Mouse (Mus musculus) right cerebral cortex, postnatal 4 days (tissue): ENCODE measurements around the gene Lonp2.
A peak's percentile ranks its signal among the peaks of the same experiment; 100 is the strongest.

ENCODE experiments used
- DNase-seq: peaks from one replicate; pipeline ENCODE4 v3.0.0-alpha.2; 2022

Lonp2 gene

DNA sequence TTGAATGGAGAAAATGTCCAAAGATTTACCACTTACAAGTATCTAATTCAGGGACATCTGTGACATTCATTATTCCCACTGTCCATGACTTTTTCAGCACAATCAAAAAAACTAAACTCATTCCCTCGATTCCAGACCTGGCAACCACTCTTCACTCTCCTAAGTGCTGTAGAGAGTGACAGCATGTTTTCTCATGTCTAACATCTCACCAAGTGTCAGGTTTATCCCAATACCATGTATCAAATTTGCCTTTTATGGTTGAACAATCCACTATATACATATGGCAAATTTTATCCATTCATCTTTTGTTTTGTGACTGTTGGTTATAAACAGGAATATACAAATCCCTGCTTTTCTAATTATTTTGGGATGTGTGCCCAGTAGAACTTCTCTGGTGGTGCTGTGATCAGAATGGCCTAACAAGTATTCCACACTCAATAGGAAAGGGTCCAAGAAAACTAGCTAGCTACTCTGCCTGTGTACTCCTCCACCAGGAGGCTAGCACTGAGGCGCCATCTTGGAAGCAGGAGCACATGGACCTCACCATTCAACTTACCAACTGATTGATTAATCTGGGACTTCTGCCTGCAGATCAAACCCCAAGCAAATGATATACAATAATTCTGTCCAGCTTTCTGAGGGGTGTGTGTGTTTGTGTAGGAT, 94.6 kb downstream of the Lonp2 start:
- no peak for DNase-seq

DNA sequence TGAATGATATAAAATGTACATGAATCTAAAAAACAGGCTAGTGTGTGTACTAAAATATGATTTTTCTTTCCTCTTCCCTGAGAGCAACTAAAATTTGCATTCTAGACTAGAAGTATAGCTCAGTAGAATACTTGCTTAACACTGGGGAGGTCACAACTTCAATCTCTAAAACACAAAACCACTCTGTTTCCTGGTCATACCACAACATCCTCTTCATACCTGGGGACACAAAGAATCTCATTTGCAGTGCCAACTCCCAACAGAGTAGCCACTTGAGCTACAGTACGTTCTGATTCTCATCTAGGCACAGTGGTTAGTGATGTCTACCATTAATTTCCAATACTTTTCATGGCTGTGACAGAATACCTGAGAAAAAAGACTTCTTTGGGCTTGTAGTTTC, 95.5 kb downstream of the Lonp2 start:
- DNase-seq: no peak

DNA sequence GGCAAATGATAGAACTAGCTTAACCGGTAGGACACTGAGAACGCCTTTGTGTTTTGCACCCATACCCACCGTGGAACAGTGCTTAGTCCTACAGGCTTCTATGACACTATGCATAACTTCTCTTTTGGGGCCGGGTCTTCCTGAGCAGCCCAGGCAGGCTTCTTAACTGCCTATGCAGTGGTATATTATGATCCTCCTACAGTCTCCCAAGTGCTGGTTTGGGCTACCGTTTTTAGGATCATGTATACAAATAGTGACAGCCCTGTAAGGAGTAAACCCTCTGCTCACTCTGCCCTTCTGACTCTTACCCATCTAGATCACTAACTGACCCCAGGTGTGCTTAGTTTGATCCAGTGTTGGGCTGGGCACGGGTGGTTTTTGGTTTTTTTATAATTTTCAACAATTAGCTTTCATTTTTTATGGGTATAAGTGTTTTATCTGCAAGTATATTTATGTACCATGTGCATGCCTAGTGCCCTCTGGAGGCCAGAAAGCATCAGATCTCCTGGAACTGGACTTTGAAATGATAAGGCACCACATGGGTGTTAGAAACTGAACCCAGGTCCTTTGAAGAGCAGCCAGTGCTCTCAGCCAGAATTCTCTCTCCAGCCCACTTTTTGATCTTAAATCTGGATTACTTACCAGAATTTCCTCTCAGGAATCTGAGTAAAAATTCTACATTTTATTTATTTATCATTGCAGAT, 97.1 kb downstream of the Lonp2 start:
- no peak for DNase-seq

DNA sequence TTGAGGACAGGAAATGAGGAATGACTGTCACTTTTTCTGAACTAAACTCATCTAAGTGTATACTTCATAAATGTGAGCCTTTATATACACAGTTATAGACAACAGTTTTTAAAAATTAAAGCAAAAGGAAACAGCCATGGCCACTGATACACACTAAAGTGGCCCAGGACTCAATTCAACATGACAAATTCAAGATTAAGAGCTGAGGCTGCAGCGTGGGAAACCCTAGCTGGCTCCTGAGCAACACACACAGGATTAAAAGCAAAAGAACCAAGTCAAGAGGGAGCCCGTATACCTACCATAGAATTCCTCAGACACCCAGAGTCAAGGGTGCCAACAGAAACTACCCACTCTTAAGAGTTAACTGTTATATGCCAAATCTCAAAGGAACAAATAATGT, 97.6 kb downstream of the Lonp2 start:
- no peak for DNase-seq

GRCm38 (mm10) chr8:86726959-86727358, 103.1 kb downstream of the Lonp2 start:
- DNase-seq: no peak

GRCm38 (mm10) chr8:86728224-86728950, 104.5 kb downstream of the Lonp2 start:
- DNase-seq: no peak

GRCm38 (mm10) chr8:86730303-86730702, 106.5 kb downstream of the Lonp2 start:
- DNase-seq: no peak

- no peak for DNase-seq
Measured at GRCm38 (mm10) chr8:86730860-86731259, 107.0 kb downstream of the Lonp2 start.

GRCm38 (mm10) chr8:86734171-86734570, 110.3 kb downstream of the Lonp2 start:
- no peak for DNase-seq

DNA sequence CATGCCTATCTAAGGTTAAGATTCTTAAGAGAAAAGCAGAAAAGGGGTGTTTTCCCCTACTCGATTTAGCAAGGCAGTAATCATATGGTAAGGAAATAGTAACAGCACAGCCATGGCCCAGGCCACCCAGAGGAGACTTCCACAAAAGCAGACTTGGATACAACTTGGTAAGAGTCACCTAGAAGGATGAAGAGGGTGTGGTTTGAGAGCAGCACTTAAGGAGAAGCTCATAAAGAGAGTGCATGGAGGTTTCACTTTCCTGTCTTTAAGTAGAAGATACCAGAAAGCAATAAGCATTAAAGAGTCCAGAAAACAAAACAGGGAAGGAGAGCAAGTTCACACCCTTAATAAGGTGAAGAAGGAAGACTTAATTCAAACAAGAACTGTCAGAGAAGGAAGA, 111.1 kb downstream of the Lonp2 start:
- DNase-seq: no peak

GRCm38 (mm10) chr8:86735446-86736111, 111.7 kb downstream of the Lonp2 start:
- DNase-seq: no peak

GRCm38 (mm10) chr8:86740899-86741298, 117.1 kb downstream of the Lonp2 start:
- DNase-seq: no peak

GRCm38 (mm10) chr8:86741627-86742026, 117.8 kb downstream of the Lonp2 start:
- DNase-seq: no peak

- no peak for DNase-seq
Measured at GRCm38 (mm10) chr8:86742605-86743345, 118.9 kb downstream of the Lonp2 start.

DNA sequence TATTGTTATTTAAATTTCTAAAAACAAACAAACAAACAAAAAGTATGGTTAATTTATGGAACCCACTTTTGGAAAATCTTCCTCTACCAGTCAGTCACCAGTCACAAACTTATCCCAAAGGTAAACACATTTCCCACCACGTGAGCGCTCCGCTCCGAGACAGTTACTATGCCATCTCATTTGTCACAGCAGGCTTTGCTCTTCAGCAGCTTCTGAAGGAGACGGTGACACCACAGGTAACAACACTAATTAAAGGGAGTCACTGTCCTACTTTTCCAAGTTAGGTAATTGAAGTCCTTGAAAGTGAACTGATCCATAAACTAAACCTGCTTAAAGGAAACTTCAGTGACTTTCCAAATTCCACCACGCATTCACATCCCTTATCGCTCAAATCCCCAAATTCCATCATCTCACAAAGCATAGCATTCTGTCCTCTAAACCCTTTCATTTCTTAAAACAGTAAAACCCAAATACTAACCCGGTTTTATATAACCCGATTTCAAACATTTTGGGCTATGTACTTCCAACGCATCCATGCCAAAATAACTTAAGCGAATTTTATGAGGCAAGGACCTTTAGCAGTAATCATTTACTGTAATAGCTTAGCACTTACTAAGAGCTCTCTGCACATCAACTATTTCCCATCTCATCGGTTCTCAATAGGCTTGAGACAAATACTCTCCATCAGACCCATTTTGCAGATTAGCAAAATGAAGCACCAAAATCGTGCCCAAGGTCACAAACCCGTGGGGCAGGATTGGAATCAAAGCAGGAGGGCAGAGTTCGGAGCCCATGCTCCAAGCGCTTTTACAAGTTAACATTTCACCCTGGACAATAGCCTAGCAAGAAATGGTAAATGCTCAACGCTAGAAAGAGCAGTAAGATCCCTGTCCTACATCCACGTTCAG, 120.7 kb downstream of the Lonp2 start:
- DNase-seq: no peak

DNA sequence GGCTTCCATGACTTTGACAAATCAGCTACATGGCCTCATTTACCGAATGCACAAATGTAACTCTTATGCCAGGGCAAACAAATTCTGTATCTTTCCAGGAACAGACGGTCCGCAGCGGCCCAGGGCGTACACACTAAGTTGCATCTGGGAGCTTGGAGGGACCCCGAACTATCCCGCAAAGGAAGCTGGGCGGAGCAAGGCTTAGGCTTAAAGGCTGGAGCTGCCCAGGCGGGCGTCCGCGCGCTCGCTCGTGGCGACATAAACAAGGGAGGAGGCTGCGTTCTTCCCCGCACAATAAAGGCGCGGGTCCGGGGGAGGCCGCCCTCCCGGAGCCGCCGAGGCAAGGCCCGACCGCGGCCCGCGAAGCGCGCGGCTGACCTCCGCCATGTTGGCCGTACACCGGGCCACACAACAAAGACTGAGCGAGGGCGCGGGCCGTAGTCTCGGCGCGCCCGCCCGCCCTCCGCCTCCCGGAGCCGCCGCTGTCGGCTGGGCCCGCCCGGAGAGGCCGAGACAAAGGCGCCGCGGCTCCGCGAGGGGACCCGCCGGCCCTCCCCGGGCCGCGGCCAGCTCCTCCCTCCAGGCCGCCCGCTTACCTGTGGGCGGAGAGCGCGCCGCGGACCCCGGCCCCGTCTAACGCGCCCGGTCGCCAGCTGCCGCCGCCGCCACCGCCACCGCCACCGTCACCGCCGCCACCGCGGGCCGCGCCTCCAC, 121.5 kb downstream of the Lonp2 start, which contains the start of the genes Gm10638 and Siah1a:
Gm10638 (plus strand) TSS at position 479 of the 714 bp plus-strand sequence.
Siah1a (minus strand) TSS at position 714 of the 714 bp plus-strand sequence.
- peak; percentile 61 for DNase-seq

DNA sequence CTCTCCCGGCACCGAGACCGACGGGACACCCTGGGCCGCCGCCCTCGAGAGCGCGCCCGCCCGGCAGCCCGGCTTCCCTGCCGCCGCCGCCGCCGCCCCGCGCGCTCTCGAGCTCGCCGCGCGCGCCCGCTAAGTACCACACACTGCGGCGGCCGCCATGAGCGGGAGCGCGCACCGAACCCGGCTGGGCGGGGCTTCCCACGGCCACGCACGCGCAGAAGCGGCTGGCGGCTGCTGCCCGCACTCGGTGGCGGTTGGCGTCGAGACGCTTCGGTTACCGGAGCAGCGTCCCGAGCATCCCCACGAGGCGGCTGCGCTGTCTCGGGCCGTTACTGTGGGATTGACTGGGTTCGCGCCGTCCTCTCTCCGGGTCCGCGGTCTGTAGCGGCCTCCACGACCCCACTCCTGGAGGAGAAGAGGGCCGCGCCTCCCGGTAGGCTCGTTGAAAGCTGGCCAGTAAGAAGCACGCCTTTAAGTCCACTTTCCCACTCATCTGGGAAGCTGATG, 122.1 kb downstream of the Lonp2 start:
- peak; percentile 96 for DNase-seq

GRCm38 (mm10) chr8:86746511-86746910, 122.7 kb downstream of the Lonp2 start:
- no peak for DNase-seq

- DNase-seq: no peak
Measured at GRCm38 (mm10) chr8:86749842-86750241, 126.0 kb downstream of the Lonp2 start.

DNA sequence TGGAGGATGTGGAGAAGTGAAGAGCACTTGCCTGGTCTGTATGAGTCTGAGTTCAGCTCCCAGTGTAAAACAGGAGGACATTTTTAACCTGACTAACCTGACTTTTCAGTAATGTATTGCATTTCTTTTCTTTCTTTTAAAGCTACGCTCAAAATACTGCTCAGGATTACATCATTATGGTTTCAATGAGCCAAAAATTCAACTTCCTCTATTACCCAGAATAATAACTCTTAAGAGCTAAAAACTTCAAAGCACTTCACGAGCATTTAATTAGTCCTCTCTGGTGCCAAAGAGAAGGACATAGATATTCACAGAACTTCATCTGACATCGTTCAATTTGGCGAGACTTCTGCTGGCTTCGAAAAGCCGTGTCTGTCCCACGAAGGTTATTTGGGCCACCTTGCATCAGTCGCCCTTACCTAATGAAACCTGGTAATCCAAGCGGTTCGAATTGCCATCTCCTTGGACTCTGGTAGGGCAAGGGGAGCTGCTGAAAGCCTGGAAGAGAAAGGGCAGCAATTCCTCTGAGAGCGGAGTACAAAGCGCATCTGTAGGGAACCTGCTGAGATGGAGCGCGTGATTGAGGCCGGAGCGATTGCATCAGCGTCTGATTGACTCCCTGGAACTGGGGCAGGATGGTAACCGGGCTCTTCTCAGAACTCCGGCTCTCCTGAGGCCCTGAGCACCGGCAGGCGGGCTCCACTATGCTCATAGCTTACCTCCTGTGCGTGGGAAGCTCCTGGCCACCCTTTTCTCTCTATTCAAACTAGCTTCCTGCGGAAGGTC, 133.3 kb downstream of the Lonp2 start:
- peak; percentile 24 for DNase-seq
